Mouse (Mus musculus): ENCODE data around the gene Pramel3.
"Not testable (repeated sequence)": the region's sequence is repeated elsewhere in the genome, so short reads cannot be mapped to it uniquely, and the experiment has no call there.

Gene Pramel3

DNA sequence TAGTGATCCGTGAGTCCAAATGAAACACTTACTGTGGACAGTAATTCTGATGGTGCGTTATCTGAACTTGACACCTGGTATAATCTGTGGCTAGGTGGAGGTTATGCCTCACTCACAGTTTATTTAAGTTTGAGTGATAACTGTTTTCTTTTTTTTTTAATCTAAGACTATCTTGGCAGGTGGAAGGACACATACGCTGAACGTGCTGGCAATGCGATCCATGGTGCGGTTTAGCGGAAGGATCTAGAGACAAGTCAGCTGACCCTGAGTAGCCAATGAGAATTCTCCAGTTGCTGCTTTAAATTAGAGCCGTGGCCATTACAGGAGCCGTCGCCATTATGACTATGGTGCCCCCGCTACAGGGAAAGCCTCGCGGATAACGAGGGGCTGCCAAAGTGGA is at the start of gene Pramel3:
Gene Pramel3, plus strand, starts transcription at position 301 of the 400 bp plus-strand sequence.
- not testable (repeated sequence) for DNase-seq (ENCODE audit: low spot score in 2 of 2)

DNA sequence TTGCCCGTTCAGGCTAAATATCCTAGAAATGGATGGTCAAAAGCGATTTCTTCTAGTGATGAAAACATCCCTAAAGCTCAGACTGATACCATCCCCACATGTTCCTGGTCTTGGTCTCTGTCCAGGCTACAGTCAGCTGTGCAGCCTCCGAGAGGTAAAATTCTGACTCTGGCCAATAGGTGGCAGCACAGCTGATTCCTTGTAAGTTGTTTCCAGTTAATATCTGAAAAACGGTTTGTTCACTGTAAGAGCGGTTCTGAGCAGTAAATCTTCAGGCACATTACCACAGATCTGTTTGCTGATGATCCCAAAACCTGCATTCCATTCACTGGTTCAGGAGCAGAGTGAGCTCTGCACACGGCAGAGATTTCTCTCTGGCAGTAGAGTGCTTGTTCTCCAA is 58.6 kb downstream of the Pramel3 start:
- not testable (repeated sequence) for DNase-seq (ENCODE audit: low spot score in 2 of 2)

DNA sequence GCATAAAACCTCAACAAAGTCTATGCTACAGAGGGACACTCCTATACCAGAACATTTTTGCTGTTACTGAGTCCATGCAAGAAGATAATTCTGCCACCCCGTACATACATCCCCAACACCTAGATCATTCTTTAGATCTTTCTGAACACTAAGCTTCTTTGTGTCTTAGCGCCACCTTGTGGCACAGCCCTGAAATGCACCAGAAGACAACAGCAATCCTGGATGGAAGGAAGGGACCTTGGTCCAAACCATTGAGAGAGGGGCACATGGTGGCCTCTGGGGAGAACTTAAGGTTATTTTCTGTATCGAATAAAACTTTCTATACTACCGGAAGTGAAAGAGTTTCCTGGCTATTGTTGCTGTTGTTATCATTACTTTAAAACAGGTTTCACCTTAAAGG is 59.8 kb downstream of the Pramel3 start:
- not testable (repeated sequence) for DNase-seq (ENCODE audit: low spot score in 2 of 2)

Measured in heart, adult 9 months (tissue).